Mouse (Mus musculus) ES-Bruce4 (cell line): ENCODE measurements around the gene Pitpnm1.

ENCODE experiments used
- CTCF ChIP-seq: IDR thresholded peaks from one replicate; pipeline ENCODE4 v1.8.1; 2011; ENCODE audit warnings: low read depth, low read length
- EP300 ChIP-seq: IDR thresholded peaks from 2 replicates; pipeline ENCODE4 v1.6.1; 2011; ENCODE audit warnings: low read depth, low read length; ENCODE audit not compliant: insufficient read depth
- POLR2A ChIP-seq: IDR thresholded peaks from one replicate; pipeline ENCODE4 v1.8.1; 2011; ENCODE audit warnings: low read length; ENCODE audit not compliant: insufficient read depth

DNA sequence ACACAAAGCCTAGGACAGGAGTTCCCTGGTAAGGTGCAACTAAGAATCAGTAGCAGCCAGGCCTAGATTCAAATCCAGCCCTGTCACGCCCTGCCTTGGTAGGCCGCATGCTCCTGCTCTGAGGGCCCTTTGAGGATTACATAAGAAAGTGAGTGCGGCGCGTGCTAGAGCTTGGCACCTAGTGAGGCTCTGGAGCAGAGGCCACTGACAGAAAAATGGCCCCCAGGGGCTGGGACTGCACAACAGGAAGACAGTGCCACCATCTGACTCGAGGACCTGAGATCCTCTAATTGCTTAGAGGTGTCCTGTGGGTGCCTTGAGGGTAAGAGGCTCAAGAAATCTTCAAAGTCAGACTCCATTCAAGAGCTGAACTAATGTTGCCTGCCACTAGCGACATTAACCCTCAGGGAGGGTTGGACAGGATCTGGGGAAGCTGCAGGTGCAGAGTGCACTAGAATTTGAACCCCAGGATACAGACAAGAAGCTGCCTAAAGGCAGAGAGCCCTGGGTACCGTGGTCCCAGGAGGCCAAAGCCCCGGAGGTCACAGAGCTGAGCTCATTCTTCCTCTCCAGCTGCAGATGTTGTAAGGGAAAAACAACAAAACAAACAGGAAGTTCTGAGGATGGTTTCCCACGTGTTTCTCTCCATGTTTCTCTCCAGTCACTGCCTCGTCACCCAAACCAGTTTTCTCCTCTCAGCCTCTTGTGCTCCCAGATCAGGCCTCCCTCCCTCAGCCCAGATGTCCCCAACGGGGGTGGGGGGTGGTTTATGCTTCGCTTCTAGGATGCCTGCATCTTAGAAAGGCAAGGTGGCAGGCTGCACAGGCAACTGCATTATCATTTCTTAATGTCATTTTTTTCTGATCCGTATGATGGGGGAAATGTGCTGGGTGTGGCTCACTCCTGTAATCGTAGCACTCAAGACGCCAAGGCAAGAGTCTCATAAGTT is 45.0 kb downstream of the Pitpnm1 start:
- no peak for TF ChIP-seq CTCF
- no peak for TF ChIP-seq POLR2A
- no peak for TF ChIP-seq EP300
